Mouse (Mus musculus) T-helper 17 cell (primary cell): ENCODE data around the gene Olfr750.

ENCODE experiments used
- in situ Hi-C, 2 experiments: fragments of 300-600 bp; cut with MboI, MseI; formaldehyde crosslinking; loops; 1 replicate in 1 of 2; 2 replicates in 1 of 2; pipeline ENCODE4 v1.15.1; 2025; ENCODE audit warnings: high pct_unique_total_duplicates in 2 of 2

Gene Olfr750

GRCm38 (mm10) chr14:51074335-51074734 lies at the start of gene Olfr750:
TSS of gene Olfr750 (minus strand) at chr14:51074435.
- in situ Hi-C loops = loop anchor here in 1 of 2 experiments (5.0 kb wide), 1 partner anchor 157 kb away; no protein-coding TSS in a partner anchor

- in situ Hi-C loops = loop anchor here in 1 of 2 experiments (5.0 to 25.0 kb wide), 2 partner anchors 153 to 1052 kb away; no protein-coding TSS in a partner anchor
Observed at GRCm38 (mm10) chr14:51113916-51114560, 39.8 kb upstream of the Olfr750 start, which contains the start of gene Eddm3b. TSS of gene Eddm3b (plus strand) at chr14:51114426.

- in situ Hi-C loops = loop anchor here in 1 of 2 experiments (5.0 to 25.0 kb wide), 2 partner anchors 154 to 1051 kb away; no protein-coding TSS in a partner anchor
Observed at GRCm38 (mm10) chr14:51113476-51113875, 39.2 kb upstream of the Olfr750 start.

GRCm38 (mm10) chr14:51111966-51112365 lies 37.7 kb upstream of the Olfr750 start:
- in situ Hi-C loops = loop anchor here in 1 of 2 experiments (5.0 to 25.0 kb wide), 2 partner anchors 155 to 1050 kb away; no protein-coding TSS in a partner anchor

GRCm38 (mm10) chr14:51106449-51106967 lies 32.3 kb upstream of the Olfr750 start:
- in situ Hi-C loops = loop anchor here (10.0 to 25.0 kb wide), 3 partner anchors 138 to 1044 kb away; no protein-coding TSS in a partner anchor

- in situ Hi-C loops = loop anchor here (5.0 to 25.0 kb wide), 4 partner anchors 37 to 1042 kb away; no protein-coding TSS in a partner anchor
Observed at GRCm38 (mm10) chr14:51104366-51104765, 30.1 kb upstream of the Olfr750 start.

- in situ Hi-C loops = loop anchor here (5.0 to 25.0 kb wide), 4 partner anchors 36 to 1041 kb away; no protein-coding TSS in a partner anchor
Observed at GRCm38 (mm10) chr14:51103217-51103616, 29.0 kb upstream of the Olfr750 start.

GRCm38 (mm10) chr14:51101284-51101683 lies 27.0 kb upstream of the Olfr750 start:
- in situ Hi-C loops = loop anchor here (5.0 to 25.0 kb wide), 4 partner anchors 34 to 1039 kb away; no protein-coding TSS in a partner anchor

GRCm38 (mm10) chr14:51098921-51099320 lies 24.7 kb upstream of the Olfr750 start:
- in situ Hi-C loops = loop anchor here (5.0 kb wide), 1 partner anchor 67 kb away; no protein-coding TSS in a partner anchor

- in situ Hi-C loops = loop anchor here (5.0 kb wide), 1 partner anchor 66 kb away; no protein-coding TSS in a partner anchor
Observed at GRCm38 (mm10) chr14:51098300-51098699, 24.1 kb upstream of the Olfr750 start.

- in situ Hi-C loops = loop anchor here (5.0 kb wide), 1 partner anchor 64 kb away; no protein-coding TSS in a partner anchor
Observed at GRCm38 (mm10) chr14:51095736-51096524, 21.7 kb upstream of the Olfr750 start.

- in situ Hi-C loops = loop anchor here (5.0 kb wide), 1 partner anchor 63 kb away; no protein-coding TSS in a partner anchor
Observed at GRCm38 (mm10) chr14:51094921-51095320, 20.7 kb upstream of the Olfr750 start.

GRCm38 (mm10) chr14:51094096-51094875 lies 20.1 kb upstream of the Olfr750 start:
- in situ Hi-C loops = no loop called here

GRCm38 (mm10) chr14:51093496-51093895 lies 19.3 kb upstream of the Olfr750 start:
- in situ Hi-C loops = no loop called here

- in situ Hi-C loops = no loop called here
Observed at GRCm38 (mm10) chr14:51092073-51092620, 17.9 kb upstream of the Olfr750 start.

GRCm38 (mm10) chr14:51090921-51091900 lies 17.0 kb upstream of the Olfr750 start, which contains the start of the genes Rnase4 and Ang:
TSS of gene Rnase4 (plus strand) at chr14:51091077.
TSS of gene Ang (plus strand) at chr14:51091150.
- in situ Hi-C loops = no loop called here

GRCm38 (mm10) chr14:51090077-51090781 lies 16.0 kb upstream of the Olfr750 start:
- in situ Hi-C loops = no loop called here

GRCm38 (mm10) chr14:51089674-51090076 lies 15.4 kb upstream of the Olfr750 start:
- in situ Hi-C loops = loop anchor here in 1 of 2 experiments (5.0 to 10.0 kb wide), 2 partner anchors 282 to 915 kb away; partner anchors contain the start of genes Ccnb1ip1 and Parp2
